Mouse (Mus musculus) erythroblast, embryonic 14.5 days (primary cell): ENCODE results near the gene Tcf12. TPM values are rescaled to one million over a fixed set of nuclear protein-coding genes. Genes with fewer than 3 reads are reported as not detected.

Experiments
- H3K27me3 ChIP-seq: 2 replicates; pipeline ENCODE4 v1.6.1; 2012; ENCODE audit warnings: inconsistent platforms; ENCODE audit not compliant: control insufficient read depth
- H3K36me3 ChIP-seq: 2 replicates; pipeline ENCODE4 v1.6.1; 2012; ENCODE audit warnings: mild to moderate bottlenecking, inconsistent platforms; ENCODE audit not compliant: control insufficient read depth
- H3K4me1 ChIP-seq: 2 replicates; pipeline ENCODE4 v1.6.1; 2012; ENCODE audit warnings: inconsistent platforms; ENCODE audit not compliant: control insufficient read depth
- H3K4me3 ChIP-seq: replicated peaks from 2 replicates; pipeline ENCODE3; 2012; ENCODE audit warnings: moderate library complexity, mild to moderate bottlenecking, inconsistent platforms
- H3K9me3 ChIP-seq: 2 replicates; pipeline ENCODE4 v1.6.1; 2012; ENCODE audit warnings: low read length, inconsistent platforms, mixed read lengths; ENCODE audit not compliant: control insufficient read depth
- GATA1 ChIP-seq: IDR thresholded peaks from 2 replicates; pipeline ENCODE4 v1.6.1; 2012; ENCODE audit warnings: low read length, inconsistent platforms, mixed read lengths
- TAL1 ChIP-seq: IDR thresholded peaks from 3 replicates; pipeline ENCODE4 v1.6.1; 2012; ENCODE audit warnings: low read length, inconsistent platforms, mixed read lengths
- polyA plus RNA-seq: library from polyadenylated mRNA; stranded (reverse); fragments of >175 nt; gene quantifications from 2 replicates; pipeline ENCODE4 v1.2.3, GENCODE M21; 2012

Tcf12 gene
- polyA plus RNA-seq, 1 experiment, result 1.2 TPM

- Histone ChIP-seq H3K4me3 (no peak overlapping the region), H3K9me3 (no peaks in the 10 kb centered on the region), H3K27me3 (no peaks in the 10 kb centered on the region), H3K4me1 (peaks cover 26% of the 10 kb centered on the region), H3K36me3 (peaks cover 2% of the 10 kb centered on the region)
- TF ChIP-seq GATA1 (no peak), TAL1 (no peak)
Measured at GRCm38 (mm10) chr9:71951926-71952325, 159.7 kb downstream of the Tcf12 start.

- Histone ChIP-seq H3K4me3 (no peak overlapping the region), H3K36me3 (peaks cover 2% of the 10 kb centered on the region), H3K4me1 (peaks cover 26% of the 10 kb centered on the region), H3K9me3 (no peaks in the 10 kb centered on the region), H3K27me3 (no peaks in the 10 kb centered on the region)
- TF ChIP-seq GATA1, result no peak
- TF ChIP-seq TAL1, result no peak
Measured at GRCm38 (mm10) chr9:71951341-71951740, 160.3 kb downstream of the Tcf12 start.

GRCm38 (mm10) chr9:71944801-71945200 lies 166.9 kb downstream of the Tcf12 start:
- no peaks in the 10 kb centered on the region for H3K9me3 ChIP-seq
- TF ChIP-seq TAL1, result no peak
- TF ChIP-seq GATA1, result no peak
- peaks cover 11% of the 10 kb centered on the region for H3K4me1 ChIP-seq
- peaks cover 2% of the 10 kb centered on the region for H3K36me3 ChIP-seq
- H3K27me3 ChIP-seq, result no peaks in the 10 kb centered on the region
- H3K4me3 ChIP-seq, result no peak overlapping the region

GRCm38 (mm10) chr9:71942424-71942823 lies 169.2 kb downstream of the Tcf12 start:
- H3K36me3 ChIP-seq, result no peaks in the 10 kb centered on the region
- H3K27me3 ChIP-seq, result no peaks in the 10 kb centered on the region

GRCm38 (mm10) chr9:71940016-71940415 lies 171.7 kb downstream of the Tcf12 start:
- Histone ChIP-seq H3K9me3 (no peaks in the 10 kb centered on the region), H3K36me3 (no peaks in the 10 kb centered on the region), H3K4me3 (no peak overlapping the region), H3K27me3 (no peaks in the 10 kb centered on the region), H3K4me1 (peaks cover 6% of the 10 kb centered on the region)
- TF ChIP-seq TAL1 (no peak), GATA1 (no peak)

More at GRCm38 (mm10) chr9:71942424-71942823, 169.2 kb downstream of the Tcf12 start:
- no peak overlapping the region for H3K4me3 ChIP-seq
- H3K4me1 ChIP-seq, result peaks cover 9% of the 10 kb centered on the region
- no peaks in the 10 kb centered on the region for H3K9me3 ChIP-seq
- TF ChIP-seq GATA1 (no peak), TAL1 (no peak)

- Histone ChIP-seq H3K27me3 (no peaks in the 10 kb centered on the region), H3K36me3 (peaks cover 2% of the 10 kb centered on the region; the same call in 1 of the 2 replicates), H3K4me3 (no peak overlapping the region), H3K9me3 (no peaks in the 10 kb centered on the region), H3K4me1 (peaks cover 19% of the 10 kb centered on the region)
- TF ChIP-seq TAL1, result no peak
- no peak for TF ChIP-seq GATA1
Measured at GRCm38 (mm10) chr9:71936199-71936598, 175.5 kb downstream of the Tcf12 start.

- H3K36me3 ChIP-seq, result peaks cover 2% of the 10 kb centered on the region; the same call in 1 of the 2 replicates
- TF ChIP-seq GATA1 (no peak), TAL1 (no peak)
- H3K4me1 ChIP-seq, result peaks cover 27% of the 10 kb centered on the region
- no peaks in the 10 kb centered on the region for H3K9me3 ChIP-seq
- no peaks in the 10 kb centered on the region for H3K27me3 ChIP-seq
- no peak overlapping the region for H3K4me3 ChIP-seq
Measured at GRCm38 (mm10) chr9:71934833-71935232, 176.8 kb downstream of the Tcf12 start.

GRCm38 (mm10) chr9:71931965-71932364 lies 179.7 kb downstream of the Tcf12 start:
- H3K36me3 ChIP-seq, result peaks cover 2% of the 10 kb centered on the region; the same call in 1 of the 2 replicates
- peaks cover 28% of the 10 kb centered on the region for H3K4me1 ChIP-seq
- H3K9me3 ChIP-seq, result no peaks in the 10 kb centered on the region
- H3K4me3 ChIP-seq, result no peak overlapping the region
- H3K27me3 ChIP-seq, result no peaks in the 10 kb centered on the region
- TF ChIP-seq GATA1, result no peak
- TF ChIP-seq TAL1, result no peak

GRCm38 (mm10) chr9:71931358-71931715 lies 180.3 kb downstream of the Tcf12 start:
- TF ChIP-seq GATA1 (no peak), TAL1 (no peak)
- H3K4me3 ChIP-seq, result peak overlapping the region; percentile 14

More at GRCm38 (mm10) chr9:71931358-71931715, 180.3 kb downstream of the Tcf12 start:
- no peaks in the 10 kb centered on the region for H3K9me3 ChIP-seq
- H3K36me3 ChIP-seq, result peaks cover 2% of the 10 kb centered on the region; the same call in 1 of the 2 replicates
- H3K27me3 ChIP-seq, result no peaks in the 10 kb centered on the region
- peaks cover 28% of the 10 kb centered on the region for H3K4me1 ChIP-seq
